Mouse (Mus musculus) liver, embryonic 14.5 days (tissue): ENCODE results near the gene Nup50. TPM values are rescaled to one million over a fixed set of nuclear protein-coding genes. Genes with fewer than 3 reads are reported as not detected.
A peak's percentile ranks its signal among the peaks of the same experiment; 100 is the strongest.

Experiments used
- ATAC-seq: fragments of 200-750 bp; cut with Nextera tagmentation; 2 replicates; pipeline ENCODE4 v1.8.0; 2017; ENCODE audit warnings: moderate number of reproducible peaks, mild to moderate bottlenecking, moderate library complexity; ENCODE audit not compliant: insufficient read depth
- DNase-seq, 3 experiments: peaks; one replicate each; pipeline ENCODE4 v3.0.0-alpha.2; 2012 to 2013; ENCODE audit warnings: low read depth in 3 of 3, low spot score in 3 of 3
- H3K27ac ChIP-seq: fragments of 300-500 bp; sonication (generic); 2 replicates; pipeline ENCODE4 v1.5.1; 2014; ENCODE audit warnings: moderate library complexity, mild to moderate bottlenecking, control low read depth, inconsistent platforms
- H3K27me3 ChIP-seq: fragments of 300-500 bp; sonication (generic); 2 replicates; pipeline ENCODE4 v1.6.1; 2014; ENCODE audit warnings: mild to moderate bottlenecking, low read length, moderate library complexity; ENCODE audit not compliant: control insufficient read depth, insufficient read depth
- H3K36me3 ChIP-seq: fragments of 300-500 bp; sonication (generic); replicated peaks from 2 replicates; pipeline ENCODE4 v1.6.1; 2014; ENCODE audit warnings: low read depth; ENCODE audit not compliant: control insufficient read depth, insufficient read depth
- H3K4me1 ChIP-seq, 2 experiments: fragments of 200-500 bp in 1 of 2; fragments of 300-500 bp in 1 of 2; sonication (generic) in 1 of 2; replicated peaks; 2 replicates each; pipeline ENCODE4 v1.6.1; 2012 to 2014; ENCODE audit warnings: antibody characterized with exemption in 1 of 2, inconsistent platforms in 1 of 2, low read length in 1 of 2; ENCODE audit not compliant: control insufficient read depth in 2 of 2, insufficient read depth in 2 of 2
- H3K4me2 ChIP-seq: fragments of 300-500 bp; sonication (generic); 2 replicates; pipeline ENCODE4 v1.6.1; 2014; ENCODE audit warnings: low read depth, mild to moderate bottlenecking, control low read depth, moderate library complexity
- H3K4me3 ChIP-seq, 2 experiments: fragments of 200-500 bp in 1 of 2; fragments of 300-500 bp in 1 of 2; sonication (generic) in 1 of 2; 2 replicates each; pipeline ENCODE4 v1.5.1; 2012 to 2014; ENCODE audit warnings: low read depth in 2 of 2, low read length in 2 of 2, mild to moderate bottlenecking in 2 of 2, control low read depth in 1 of 2, inconsistent platforms in 1 of 2, moderate library complexity in 1 of 2; ENCODE audit not compliant: insufficient read depth in 1 of 2
- H3K9ac ChIP-seq: fragments of 300-500 bp; sonication (generic); replicated peaks from 2 replicates; pipeline ENCODE4 v1.6.1; 2014; ENCODE audit warnings: mild to moderate bottlenecking, control low read depth, moderate library complexity
- H3K9me3 ChIP-seq: fragments of 300-500 bp; sonication (generic); 2 replicates; pipeline ENCODE4 v1.6.1; 2016; ENCODE audit warnings: low read length, mixed read lengths; ENCODE audit not compliant: control insufficient read depth
- CTCF ChIP-seq: IDR thresholded peaks from 2 replicates; pipeline ENCODE4 v1.5.1; 2016; ENCODE audit warnings: antibody characterized with exemption, low read depth, control low read depth
- EP300 ChIP-seq: IDR thresholded peaks from 2 replicates; pipeline ENCODE4 v1.6.1; 2016; ENCODE audit warnings: antibody characterized with exemption, low read depth
- WGBS: fragments of 180-500 bp; shearing (Covaris S2); extraction: QIAGEN DNeasy Blood & Tissue Kit; methylation state at CpG from one replicate; pipeline ENCODE4 v1.1.7; 2014; ENCODE audit not compliant: insufficient replicate concordance; 5-methylcytosine and 5-hydroxymethylcytosine counted together
- polyA plus RNA-seq, 2 experiments: library from polyadenylated mRNA; depleted of rRNA in 1 of 2; stranded (reverse) in 1 of 2; unstranded in 1 of 2; fragments of >200 nt; fragmentation: Nextera tagmentation in 1 of 2; extraction: Ambion mirVana in 1 of 2; gene quantifications; 2 replicates each; pipeline versions ENCODE4 v1.2.1 to v1.2.3; 2012 to 2014

Nup50 gene
- polyA plus RNA-seq, 2 experiments = 11.8 to 22.7 TPM

GRCm38 (mm10) chr15:84983721-84984120 is 60.5 kb downstream of the Nup50 start:
- Histone ChIP-seq H3K9ac (no peak overlapping the region), H3K4me1 (peaks cover 0 to 5% of the 10 kb centered on the region in 2 experiments; a peak in 1 of 4 replicates), H3K27me3 (peaks cover 10% of the 10 kb centered on the region), H3K9me3 (no peaks in the 10 kb centered on the region), H3K36me3 (no peaks in the 10 kb centered on the region), H3K4me3 (no peak overlapping the region), H3K27ac (no peak overlapping the region), H3K4me2 (no peak overlapping the region)
- 66% methylated on average over 7 of the region's 7 CpGs for WGBS
- DNase-seq (no peak), ATAC-seq (no peak)
- no peak for TF ChIP-seq EP300
- no peak for TF ChIP-seq CTCF

GRCm38 (mm10) chr15:84985516-84986160 is 62.4 kb downstream of the Nup50 start:
- no peak for TF ChIP-seq CTCF
- TF ChIP-seq EP300 = no peak
- 70% methylated on average over 12 of the region's 12 CpGs for WGBS
- H3K9ac ChIP-seq = no peak overlapping the region
- DNase-seq (no peak), ATAC-seq (no peak)
- H3K27ac ChIP-seq = no peak overlapping the region
- peaks cover 10% of the 10 kb centered on the region for H3K27me3 ChIP-seq
- no peaks in the 10 kb centered on the region for H3K9me3 ChIP-seq
- no peaks in the 10 kb centered on the region for H3K36me3 ChIP-seq
- peaks cover 0 to 5% of the 10 kb centered on the region in 2 experiments; a peak in 1 of 4 replicates for H3K4me1 ChIP-seq
- H3K4me3 ChIP-seq = no peak overlapping the region
- H3K4me2 ChIP-seq = no peak overlapping the region

- H3K9me3 ChIP-seq = no peaks in the 10 kb centered on the region
- peak overlapping the region; percentile 80 for H3K4me2 ChIP-seq
- peak overlapping the region; percentile 46 to 62; a peak in 1 of 4 replicates for H3K4me3 ChIP-seq
- H3K36me3 ChIP-seq = no peaks in the 10 kb centered on the region
- H3K27me3 ChIP-seq = peaks cover 10% of the 10 kb centered on the region
- TF ChIP-seq CTCF (no peak), EP300 (no peak)
- H3K27ac ChIP-seq = no peak overlapping the region
- 34% methylated on average over 4 of the region's 4 CpGs for WGBS
- ATAC-seq (no peak), DNase-seq (no peak)
- H3K9ac ChIP-seq = no peak overlapping the region
- peaks cover 0 to 5% of the 10 kb centered on the region in 2 experiments; a peak in 1 of 4 replicates for H3K4me1 ChIP-seq
Observed at GRCm38 (mm10) chr15:84986171-84987019, 63.2 kb downstream of the Nup50 start.

GRCm38 (mm10) chr15:84987020-84987815 is 64.0 kb downstream of the Nup50 start:
- Histone ChIP-seq H3K9me3 (no peaks in the 10 kb centered on the region), H3K4me2 (peak overlapping the region; percentile 80), H3K27me3 (peaks cover 10% of the 10 kb centered on the region), H3K36me3 (no peaks in the 10 kb centered on the region), H3K4me3 (peak overlapping the region; percentile 46 to 62), H3K9ac (peak overlapping the region; percentile 48), H3K27ac (no peak overlapping the region), H3K4me1 (peaks cover 0 to 5% of the 10 kb centered on the region in 2 experiments; a peak in 1 of 4 replicates)
- under 1% methylated on average over 41 of the region's 53 CpGs for WGBS
- TF ChIP-seq CTCF = no peak
- ATAC-seq (peak; percentile 57), DNase-seq (no peak)
